Mouse (Mus musculus) layer of hippocampus, postnatal 14 days (tissue): ENCODE measurements around the gene Fam216b. TPM values are rescaled to one million over a fixed set of nuclear protein-coding genes. Genes with fewer than 3 reads are reported as not detected.

ENCODE experiments used
- DNase-seq, 2 experiments: peaks; one replicate each; pipeline ENCODE4 v3.0.0; 2021 to 2022; ENCODE audit warnings: low spot score in 2 of 2, mixed read lengths in 1 of 2
- long read RNA-seq, 2 experiments: library from polyadenylated mRNA; stranded (forward); transcript quantifications; one replicate each; pipeline ENCODE4 v2.0.0; 2021
- total RNA-seq, 2 experiments: library from RNA; stranded (reverse); gene quantifications; 2 replicates each; pipeline ENCODE4 v1.2.3; 2021

Fam216b gene
- total RNA-seq, result 1 to 10 TPM in 1 of 2 experiments, under 1 TPM in 1; 0.91 to 2.0 TPM
- long read RNA-seq, experiment 1, result 0 reads
- long read RNA-seq, experiment 2, partial matches to known transcripts, result 0 of 2 reads
- long read RNA-seq, experiment 2, other reads (novel, unspliced or antisense), result 0 of 2 reads

- no peak for DNase-seq
These were observed at the start of gene Fam216b for GRCm38 (mm10) chr14:78088907-78089306. Gene Fam216b (minus strand): TSS chr14:78089007.

DNA sequence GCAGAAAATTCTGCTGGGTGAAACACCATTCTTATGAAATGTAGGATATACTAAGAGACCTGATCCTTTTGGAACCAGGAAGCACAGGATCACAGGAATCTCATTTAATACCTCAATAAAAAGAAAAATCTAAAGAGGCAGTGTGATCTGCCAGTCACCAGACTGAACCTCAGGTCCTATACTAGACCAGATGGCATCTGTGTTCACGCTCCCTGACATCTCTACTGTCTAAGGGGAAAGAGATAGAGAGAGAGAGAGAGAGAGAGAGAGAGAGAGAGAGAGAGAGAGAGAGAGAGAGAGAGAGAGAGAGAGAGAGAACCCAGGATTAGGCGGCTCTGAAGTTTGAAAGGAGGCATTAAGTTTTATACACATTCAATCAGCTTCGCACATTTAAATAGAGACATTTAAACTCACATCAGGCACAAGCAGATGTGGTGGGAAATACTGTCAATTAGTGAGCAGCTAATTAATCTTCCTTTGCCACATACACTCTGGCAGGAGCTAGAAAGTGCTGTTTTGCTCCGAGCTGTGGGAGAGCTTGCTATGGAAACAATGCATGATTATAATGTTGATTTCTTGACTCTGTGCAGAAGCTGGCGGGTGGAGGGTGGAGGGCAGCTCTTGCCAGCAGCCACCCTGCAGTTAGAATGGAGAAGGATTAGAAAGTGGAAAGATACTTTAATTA lies 43.7 kb upstream of the Fam216b start:
- DNase-seq, result peak in 1 of 2 experiments; percentile 34

DNA sequence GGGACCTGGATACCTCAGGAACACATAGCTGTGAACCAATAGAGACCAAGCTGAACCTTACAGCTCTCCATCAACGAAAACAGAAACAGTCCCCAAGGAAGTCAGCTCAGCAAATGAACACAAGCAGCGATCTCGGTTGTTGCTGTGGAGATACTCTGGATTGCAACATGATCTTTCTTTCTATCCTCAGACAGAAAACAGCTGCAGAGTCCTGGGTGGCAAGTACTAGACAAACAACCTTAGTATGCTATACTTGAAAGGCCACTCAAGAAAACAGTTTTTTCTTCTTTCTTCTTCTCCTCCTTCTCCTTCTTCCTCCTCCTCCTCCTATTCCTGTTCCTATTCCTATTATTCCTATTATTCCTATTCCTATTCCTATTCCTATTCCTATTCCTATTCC lies 37.9 kb upstream of the Fam216b start:
- DNase-seq, result no peak

DNA sequence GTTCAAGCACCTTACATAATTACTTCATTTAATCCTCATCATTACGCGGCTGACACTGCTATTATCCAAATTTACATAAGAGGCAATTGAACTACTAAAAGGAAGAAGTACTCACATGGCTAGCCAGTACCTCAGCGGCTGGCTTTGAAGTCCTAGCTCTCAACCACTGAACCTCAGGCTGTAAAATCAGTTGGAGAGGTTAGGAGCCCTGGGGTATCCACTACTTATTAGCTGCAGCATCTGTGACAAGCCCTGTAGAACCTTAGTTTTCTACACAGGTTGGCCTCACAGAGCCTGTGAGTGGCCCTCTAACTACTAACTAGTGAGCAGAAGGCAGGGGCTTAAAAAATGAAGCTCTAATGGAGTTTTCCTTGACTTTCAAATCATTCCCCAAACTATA lies 31.5 kb upstream of the Fam216b start:
- no peak for DNase-seq

GRCm38 (mm10) chr14:78119449-78120200 lies 30.8 kb upstream of the Fam216b start:
- DNase-seq, result peak in 1 of 2 experiments; percentile 19

DNA sequence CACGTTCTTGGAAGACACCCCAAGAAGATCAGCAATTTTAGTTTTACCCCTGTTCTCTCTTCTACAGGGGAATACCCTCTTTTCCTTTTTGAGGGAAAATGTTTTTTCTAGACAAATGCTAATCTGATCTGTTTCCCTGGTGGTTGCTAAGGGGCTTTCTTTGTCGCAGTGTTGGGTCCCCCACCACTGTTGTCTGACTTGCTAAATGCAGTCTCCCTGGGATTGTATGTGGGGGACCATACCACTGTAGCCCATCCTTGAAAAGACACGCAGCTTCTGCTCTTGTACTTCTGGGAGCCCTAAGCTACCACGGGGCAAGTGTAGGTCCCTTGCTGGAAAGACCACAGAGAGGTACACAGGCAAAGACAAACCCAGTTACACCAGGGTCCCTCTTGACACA lies 28.9 kb upstream of the Fam216b start:
- no peak for DNase-seq

DNA sequence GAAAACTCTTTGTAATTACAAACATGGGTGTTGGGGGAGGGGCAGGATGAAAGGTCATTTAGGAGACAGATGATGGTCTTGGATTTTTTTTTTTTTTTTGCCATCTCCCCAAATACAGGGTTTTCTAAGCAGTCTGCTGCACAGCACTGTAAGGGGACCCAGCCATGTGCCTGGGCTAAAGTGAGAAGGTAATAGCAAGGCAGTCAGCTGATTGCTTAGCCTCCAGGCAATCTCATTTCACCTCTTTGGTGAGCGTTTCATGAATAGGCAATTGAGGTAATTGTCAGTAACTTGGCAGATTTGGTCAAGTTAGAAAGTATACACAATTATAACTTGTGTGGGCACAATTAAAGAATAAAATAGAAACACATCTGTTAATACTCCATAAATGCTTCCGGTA lies 28.5 kb upstream of the Fam216b start:
- no peak for DNase-seq

DNA sequence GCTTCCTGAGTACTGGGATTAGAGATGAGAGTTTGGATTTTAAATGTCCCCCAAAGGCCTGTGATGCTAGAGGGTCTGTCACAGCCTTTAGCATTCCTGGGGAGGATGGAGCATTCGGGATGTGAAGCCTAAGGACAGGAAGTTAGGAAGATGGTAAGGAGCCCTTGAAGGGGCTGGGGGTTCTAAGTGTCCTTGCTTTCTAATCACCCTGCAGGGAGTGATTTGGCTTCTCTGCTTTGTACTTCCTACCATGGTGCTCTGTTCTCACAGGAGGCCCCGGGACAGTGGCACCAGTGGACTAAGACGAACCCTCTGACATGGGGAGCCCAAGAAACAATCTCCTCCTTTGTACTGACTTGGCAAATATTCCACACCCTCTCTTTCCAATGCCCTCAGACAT lies 23.7 kb upstream of the Fam216b start:
- DNase-seq, result no peak

- DNase-seq, result no peak
These were observed 22.1 kb upstream of the Fam216b start for GRCm38 (mm10) chr14:78110871-78111270.

DNA sequence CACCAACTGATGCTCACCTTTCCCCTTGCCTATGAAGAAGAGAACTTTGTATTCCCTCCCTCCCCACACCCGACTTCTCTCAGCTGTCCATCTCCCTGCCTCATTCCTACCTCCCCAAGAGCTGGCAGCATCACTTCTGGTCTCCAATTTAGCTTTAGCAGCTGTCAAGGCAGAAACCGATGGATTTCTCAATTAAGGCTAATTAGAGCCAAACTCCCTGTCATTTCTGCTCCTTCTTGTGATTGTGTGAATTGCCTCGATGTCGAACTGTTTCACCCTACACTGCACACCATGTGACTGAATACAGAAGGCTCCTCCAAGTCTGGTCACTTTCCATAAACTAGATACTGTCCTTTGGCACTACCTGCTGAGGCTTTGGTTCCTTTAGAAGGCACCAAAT lies 20.6 kb upstream of the Fam216b start:
- DNase-seq, result no peak

- no peak for DNase-seq
These were observed 19.6 kb upstream of the Fam216b start for GRCm38 (mm10) chr14:78108388-78108787.

DNA sequence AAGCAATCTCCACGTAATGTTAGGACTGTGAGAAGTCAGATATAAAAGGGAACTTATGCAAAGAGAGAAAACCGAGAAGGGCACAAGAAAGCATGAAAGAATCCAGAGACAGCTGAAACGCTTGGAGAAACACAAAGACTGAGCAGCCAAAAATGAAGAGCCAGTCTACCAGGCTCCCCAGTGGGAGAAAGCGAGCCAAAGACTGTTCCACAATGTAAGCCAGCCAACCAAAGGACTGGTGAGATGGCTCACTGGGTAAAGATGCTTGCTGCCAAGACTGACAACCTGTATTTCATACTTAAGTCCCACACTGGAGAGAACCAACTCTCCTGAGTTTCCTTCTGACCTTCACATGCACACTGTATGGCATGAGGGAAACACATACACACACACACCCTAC lies 784 bp upstream of the Fam216b start:
- DNase-seq, result no peak

GRCm38 (mm10) chr14:78083465-78083864 lies 5.3 kb downstream of the Fam216b start:
- DNase-seq, result no peak

DNA sequence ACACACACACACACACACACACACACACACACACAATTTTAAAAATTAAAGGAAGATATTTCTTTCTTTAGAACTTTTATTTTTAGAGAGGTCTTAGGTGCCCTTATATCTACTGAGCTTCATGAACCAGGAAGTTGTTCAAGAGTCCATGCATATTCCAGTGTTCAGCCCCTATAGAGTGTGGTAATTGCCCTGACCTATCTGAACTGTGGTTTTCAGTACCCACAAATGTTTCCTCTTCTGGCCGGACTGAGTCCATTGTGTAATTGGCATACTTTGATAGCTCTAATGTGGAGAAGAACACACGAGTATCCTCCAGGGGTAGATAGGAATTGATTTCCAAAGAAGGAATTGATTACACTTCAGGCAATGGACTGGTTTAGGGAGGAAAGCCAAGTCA lies 11.3 kb downstream of the Fam216b start:
- DNase-seq, result no peak

- DNase-seq, result no peak
These were observed 22.7 kb downstream of the Fam216b start for GRCm38 (mm10) chr14:78065938-78066710.

- no peak for DNase-seq
These were observed 26.3 kb downstream of the Fam216b start for GRCm38 (mm10) chr14:78062484-78062883.

DNA sequence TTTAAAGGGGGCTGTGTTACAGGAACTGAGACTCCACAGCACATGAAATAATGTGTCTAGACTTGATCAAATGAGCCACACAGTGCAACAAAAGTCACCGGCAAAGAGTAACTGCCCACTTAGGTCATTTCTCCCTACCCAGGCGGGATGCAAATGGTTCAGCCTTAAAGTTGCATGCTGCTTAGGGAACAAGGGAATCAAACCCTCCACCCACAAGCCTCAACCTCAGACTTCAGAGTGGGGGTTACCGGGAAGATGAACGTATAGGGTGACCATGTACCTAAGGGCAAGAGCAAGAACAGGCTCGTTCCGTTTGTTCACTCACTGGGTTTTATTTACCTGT lies 28.2 kb downstream of the Fam216b start:
- DNase-seq, result no peak

DNA sequence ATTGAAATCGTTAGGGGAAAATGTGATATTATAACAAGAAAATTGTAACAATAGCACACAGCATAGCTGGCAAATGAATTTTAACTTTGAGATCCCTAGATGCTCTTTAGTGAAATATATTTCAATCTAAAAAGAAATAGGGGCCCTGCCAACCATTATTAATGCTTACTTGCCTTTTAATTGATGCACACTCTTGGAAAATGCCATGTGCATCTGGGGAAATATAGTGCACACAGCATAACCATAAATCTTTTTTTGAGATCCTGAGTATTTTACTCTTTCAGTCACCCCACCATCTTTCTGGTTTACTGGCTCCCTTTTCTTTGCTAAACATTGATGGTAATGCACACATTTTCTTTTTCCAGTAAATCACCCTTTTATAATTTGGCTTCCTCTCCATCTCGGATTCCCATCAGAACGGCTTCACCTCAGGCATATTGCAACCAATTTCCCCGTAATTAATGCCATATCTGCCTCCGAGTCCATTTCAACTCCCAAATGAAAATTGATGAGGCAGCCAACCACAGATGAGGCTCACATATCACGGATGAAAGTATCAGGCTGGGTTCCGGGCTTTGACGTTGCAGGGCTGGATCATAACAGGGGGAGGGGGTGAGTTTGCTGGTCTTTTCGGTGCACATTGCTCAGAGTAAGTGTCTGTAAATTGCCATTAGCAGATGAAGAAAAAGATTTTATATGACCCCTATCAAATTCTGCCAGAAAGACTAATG lies 28.8 kb downstream of the Fam216b start:
- DNase-seq, result no peak

DNA sequence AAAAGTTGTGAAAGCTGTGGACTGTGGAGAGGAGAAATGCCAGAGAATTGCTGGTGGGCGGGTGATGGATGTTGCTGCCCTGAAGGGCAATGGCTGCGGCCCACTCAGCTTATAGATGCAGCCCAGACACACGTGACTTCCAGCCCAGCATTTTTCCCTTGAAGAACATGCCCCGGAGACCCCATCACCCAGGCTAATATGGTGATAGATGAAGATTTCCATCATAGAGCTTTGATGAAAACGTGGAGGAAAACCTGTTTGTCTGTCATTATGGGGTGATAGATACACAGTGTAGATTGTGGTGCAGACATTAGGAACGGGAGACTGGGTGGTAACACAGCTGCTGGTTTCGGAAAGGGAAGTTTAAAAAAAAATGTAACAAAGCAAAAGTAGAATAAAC lies 31.4 kb downstream of the Fam216b start:
- DNase-seq, result no peak

DNA sequence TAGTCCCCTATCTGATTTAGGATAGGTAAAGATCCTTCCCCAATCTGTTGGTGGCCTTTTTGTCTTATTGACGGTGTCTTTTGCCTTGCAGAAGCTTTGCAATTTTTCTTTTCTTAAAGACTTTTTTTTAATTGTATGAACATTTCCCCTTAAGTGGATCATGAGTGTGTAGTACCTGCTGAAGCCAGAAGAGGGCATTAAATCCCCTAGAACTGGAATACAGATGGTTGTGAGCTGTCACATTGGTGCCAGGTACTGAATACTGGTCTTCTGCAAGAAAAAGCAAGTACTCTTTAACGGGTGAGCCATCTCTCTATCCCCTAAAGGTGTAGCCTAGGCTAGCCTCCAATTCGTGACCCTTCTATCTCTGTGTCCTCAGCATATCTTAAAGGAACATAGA lies 32.4 kb downstream of the Fam216b start:
- DNase-seq, result no peak

- no peak for DNase-seq
These were observed 40.1 kb downstream of the Fam216b start for GRCm38 (mm10) chr14:78048674-78049073.
